Mouse (Mus musculus) stomach, embryonic 16.5 days (tissue): ENCODE results near the gene Naif1. TPM values are rescaled to one million over a fixed set of nuclear protein-coding genes. Genes with fewer than 3 reads are reported as not detected.

Source experiments
- ATAC-seq: fragments of 200-750 bp; cut with Nextera tagmentation; 2 replicates; pipeline ENCODE4 v1.8.0; 2017; ENCODE audit warnings: moderate number of reproducible peaks, moderate TSS enrichment; ENCODE audit not compliant: insufficient read depth, low FRiP score
- H3K27ac ChIP-seq: fragments of 300-500 bp; sonication (generic); 2 replicates; pipeline ENCODE4 v1.5.1; 2014; ENCODE audit warnings: low read length
- H3K27me3 ChIP-seq: fragments of 300-500 bp; sonication (generic); 2 replicates; pipeline ENCODE4 v1.6.1; 2014; ENCODE audit warnings: low read length, control low read depth, mixed read lengths; ENCODE audit not compliant: control insufficient read depth, insufficient read depth
- H3K36me3 ChIP-seq: fragments of 300-500 bp; sonication (generic); 2 replicates; pipeline ENCODE4 v1.6.1; 2014; ENCODE audit warnings: low read length; ENCODE audit not compliant: control insufficient read depth, insufficient read depth
- H3K4me1 ChIP-seq: fragments of 300-500 bp; sonication (generic); 2 replicates; pipeline ENCODE4 v1.6.1; 2014; ENCODE audit warnings: low read length, control low read depth, mixed read lengths; ENCODE audit not compliant: control insufficient read depth, insufficient read depth
- H3K4me2 ChIP-seq: fragments of 300-500 bp; sonication (generic); 2 replicates; pipeline ENCODE4 v1.6.1; 2014; ENCODE audit warnings: low read depth, low read length, mixed read lengths
- H3K4me3 ChIP-seq: fragments of 300-500 bp; sonication (generic); replicated peaks from 2 replicates; pipeline ENCODE4 v1.5.1; 2014; ENCODE audit warnings: mild to moderate bottlenecking, low read length
- H3K9ac ChIP-seq: fragments of 300-500 bp; sonication (generic); 2 replicates; pipeline ENCODE4 v1.6.1; 2014; ENCODE audit warnings: low read length
- H3K9me3 ChIP-seq: fragments of 300-500 bp; sonication (generic); replicated peaks from 2 replicates; pipeline ENCODE4 v1.6.1; 2016; ENCODE audit warnings: low read length, control low read depth; ENCODE audit not compliant: control insufficient read depth
- WGBS: fragments of 180-500 bp; shearing (Covaris S2); extraction: QIAGEN DNeasy Blood & Tissue Kit; methylation state at CpG from one replicate; pipeline ENCODE4 v1.1.7; 2014; 5-methylcytosine and 5-hydroxymethylcytosine counted together
- polyA plus RNA-seq: library from polyadenylated mRNA; unstranded; fragments of >200 nt; fragmentation: Nextera tagmentation; extraction: Ambion mirVana; gene quantifications from 2 replicates; pipeline ENCODE4 v1.2.1, GENCODE M21; 2015

Gene Naif1
- polyA plus RNA-seq, 1 experiment from 2014 or later: 5.1 TPM

DNA sequence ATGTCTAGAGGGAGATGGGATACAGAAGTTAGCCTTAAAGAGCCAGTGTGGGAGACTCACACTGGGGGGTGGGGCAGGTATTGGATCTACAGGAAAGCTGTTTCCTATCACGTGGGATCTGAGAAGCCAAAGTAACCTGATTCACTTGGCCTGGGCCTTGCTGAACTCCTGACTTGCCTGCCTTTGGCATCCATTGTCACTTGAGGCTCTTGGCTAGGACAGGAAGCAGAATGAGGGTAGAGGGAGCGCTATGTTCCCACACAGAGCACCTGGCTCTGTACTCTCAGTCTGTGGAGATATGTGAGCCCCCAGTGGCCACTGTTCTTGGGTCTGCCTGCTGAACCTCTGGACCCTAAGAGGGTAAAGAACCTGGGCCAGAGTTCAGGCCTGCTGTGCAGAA is 33.7 kb upstream of the Naif1 start:
- no peak for ATAC-seq
- Histone ChIP-seq H3K4me1 (no peaks in the 10 kb centered on the region; the same call in 1 of the 2 replicates), H3K9me3 (no peaks in the 10 kb centered on the region), H3K27me3 (no peaks in the 10 kb centered on the region), H3K4me2 (no peak overlapping the region), H3K27ac (no peak overlapping the region), H3K36me3 (peaks cover 19% of the 10 kb centered on the region; the same call in 1 of the 2 replicates), H3K9ac (no peak overlapping the region), H3K4me3 (no peak overlapping the region)
- 71% methylated on average over 2 of the region's 2 CpGs for WGBS

DNA sequence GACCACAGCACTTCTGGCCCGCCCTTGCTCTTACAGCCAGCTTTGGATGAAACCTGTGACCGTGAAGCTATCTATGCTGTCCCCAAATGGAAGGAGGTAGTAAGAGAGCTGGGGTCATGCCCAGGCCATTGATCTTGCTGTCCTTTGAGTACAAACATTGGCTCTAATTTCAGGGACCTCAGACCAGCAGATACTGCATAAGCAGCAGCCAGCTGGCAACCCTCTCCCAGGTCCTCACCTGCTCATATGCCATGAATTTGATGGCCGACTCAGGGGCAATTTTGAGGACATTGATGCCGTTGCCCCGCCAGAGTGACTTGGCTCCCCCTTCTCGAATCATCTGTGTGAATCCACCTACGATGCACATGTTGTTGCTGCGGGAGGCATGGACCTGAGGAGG is 32.8 kb upstream of the Naif1 start:
- Histone ChIP-seq H3K4me1 (peaks cover 4% of the 10 kb centered on the region; the same call in 1 of the 2 replicates), H3K27ac (no peak overlapping the region), H3K9me3 (no peaks in the 10 kb centered on the region), H3K4me3 (no peak overlapping the region), H3K36me3 (peaks cover 19% of the 10 kb centered on the region; the same call in 1 of the 2 replicates), H3K4me2 (no peak overlapping the region), H3K27me3 (no peaks in the 10 kb centered on the region), H3K9ac (no peak overlapping the region)
- no peak for ATAC-seq
- 67% methylated on average over 8 of the region's 8 CpGs for WGBS

DNA sequence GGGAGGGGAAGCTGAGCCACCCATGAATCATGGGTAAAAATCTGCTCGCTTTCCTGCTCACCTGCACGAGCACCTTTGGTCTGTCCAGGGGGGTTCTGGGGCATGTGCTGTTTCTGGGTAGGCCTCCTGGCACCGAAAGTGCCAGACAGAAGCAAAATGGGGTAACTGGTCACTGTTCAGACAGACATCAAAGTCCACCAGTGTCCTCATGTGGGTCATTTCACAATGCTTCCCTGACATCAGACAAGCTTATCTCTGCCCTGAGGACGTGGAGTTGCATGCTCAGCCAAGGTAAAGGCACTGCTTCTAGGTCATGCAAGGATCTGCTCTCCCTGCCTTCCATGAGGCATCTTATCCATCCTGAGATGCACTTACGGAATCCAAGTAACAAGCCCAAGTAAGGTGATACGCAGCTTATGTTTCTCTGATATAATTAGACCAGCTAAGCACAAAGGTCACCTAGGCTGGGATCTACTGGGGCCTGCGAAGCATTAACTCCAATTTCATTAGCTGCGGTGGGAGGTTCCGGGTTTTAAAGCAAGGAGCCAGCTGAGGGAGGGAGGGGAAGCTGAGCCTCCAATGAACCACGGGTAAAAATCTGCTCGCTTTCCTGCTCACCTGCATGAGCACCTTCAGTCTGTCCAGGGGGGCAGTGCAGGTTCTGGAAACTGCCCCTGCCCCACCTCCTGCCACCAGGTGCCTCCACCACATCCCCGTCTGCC is 31.7 kb upstream of the Naif1 start:
- Histone ChIP-seq H3K9me3 (no peaks in the 10 kb centered on the region), H3K4me3 (no peak overlapping the region), H3K27me3 (no peaks in the 10 kb centered on the region), H3K4me1 (peaks cover 15% of the 10 kb centered on the region), H3K36me3 (peaks cover 19% of the 10 kb centered on the region; the same call in 1 of the 2 replicates), H3K4me2 (no peak overlapping the region), H3K27ac (no peak overlapping the region), H3K9ac (no peak overlapping the region)
- WGBS: 71% methylated on average over 12 of the region's 12 CpGs
- ATAC-seq: no peak

DNA sequence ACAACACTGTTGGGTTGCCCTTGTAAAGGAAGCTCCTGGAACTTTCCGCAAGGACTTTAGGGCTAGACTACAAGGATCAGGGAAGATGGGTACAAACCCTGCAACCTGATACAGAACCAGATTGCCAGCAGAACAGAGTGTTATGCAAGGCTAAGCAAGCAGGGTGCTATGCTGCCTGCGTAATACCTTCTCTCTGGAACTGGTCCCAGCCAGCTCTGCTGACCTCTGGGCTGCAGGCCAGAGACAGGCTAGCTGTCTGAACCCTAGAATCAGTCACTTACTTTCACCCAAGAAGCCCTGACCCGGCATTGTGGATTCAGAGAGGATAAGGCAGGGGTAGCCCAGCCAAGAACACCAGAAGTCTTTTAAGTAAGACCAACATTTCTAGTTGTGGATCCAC is 30.9 kb upstream of the Naif1 start:
- Histone ChIP-seq H3K4me3 (no peak overlapping the region), H3K4me1 (peaks cover 17% of the 10 kb centered on the region), H3K4me2 (no peak overlapping the region), H3K27me3 (no peaks in the 10 kb centered on the region), H3K9ac (no peak overlapping the region), H3K27ac (no peak overlapping the region), H3K9me3 (no peaks in the 10 kb centered on the region), H3K36me3 (peaks cover 19% of the 10 kb centered on the region; the same call in 1 of the 2 replicates)
- WGBS: 89% methylated on average over 3 of the region's 3 CpGs
- no peak for ATAC-seq

DNA sequence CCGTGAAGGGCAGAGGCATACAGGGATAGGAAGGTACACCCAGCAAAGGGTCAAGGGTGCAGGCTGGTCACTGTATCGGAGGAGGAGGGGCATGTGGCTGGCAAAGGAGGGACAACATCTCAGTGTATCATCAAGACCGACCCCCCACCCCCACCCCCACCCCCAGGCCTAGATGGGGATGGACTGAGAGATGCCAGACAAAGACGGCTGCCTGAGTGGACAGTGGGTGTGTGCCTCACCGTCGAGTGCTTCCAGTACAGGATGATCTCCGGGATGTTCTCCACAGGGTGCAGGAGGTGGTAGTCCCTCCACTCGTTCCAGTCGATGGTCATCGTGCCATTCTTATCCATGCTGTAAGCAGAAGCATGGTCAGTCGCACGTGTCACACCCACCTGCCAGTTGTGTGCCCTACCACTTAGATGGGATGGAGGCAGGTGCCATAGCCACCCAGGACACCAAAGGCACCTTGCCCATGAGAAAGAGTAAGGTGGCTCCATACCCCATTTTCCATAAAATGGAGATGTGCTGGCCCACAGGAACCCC is 30.1 kb upstream of the Naif1 start:
- H3K4me1 ChIP-seq: peaks cover 25% of the 10 kb centered on the region
- H3K9me3 ChIP-seq: no peaks in the 10 kb centered on the region
- peaks cover 18% of the 10 kb centered on the region; the same call in 1 of the 2 replicates for H3K36me3 ChIP-seq
- no peak overlapping the region for H3K4me3 ChIP-seq
- 89% methylated on average over 12 of the region's 12 CpGs for WGBS
- no peak overlapping the region for H3K4me2 ChIP-seq
- no peak overlapping the region for H3K9ac ChIP-seq
- no peak for ATAC-seq
- no peak overlapping the region for H3K27ac ChIP-seq
- H3K27me3 ChIP-seq: no peaks in the 10 kb centered on the region

DNA sequence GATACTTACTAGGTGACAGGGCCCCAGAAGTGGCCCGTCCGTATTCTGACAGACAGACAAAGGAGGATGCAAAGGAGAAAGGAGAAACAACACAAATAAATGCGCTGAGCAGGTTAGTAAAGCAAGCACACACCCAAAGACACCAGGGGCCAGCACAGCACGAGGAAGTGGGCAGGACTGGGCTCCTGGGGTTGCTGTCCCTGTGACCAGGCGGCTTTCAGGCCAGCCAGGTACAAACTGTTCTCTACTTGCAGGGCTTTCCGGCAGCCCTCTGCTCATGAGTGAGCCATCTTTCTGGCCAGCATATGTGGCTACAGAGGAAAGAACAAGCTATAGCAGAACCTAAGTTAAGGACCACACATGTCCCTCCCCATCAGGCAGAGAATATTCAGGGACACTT is 29.6 kb upstream of the Naif1 start:
- WGBS: 84% methylated on average over 6 of the region's 6 CpGs
- ATAC-seq: no peak
- Histone ChIP-seq H3K4me3 (no peak overlapping the region), H3K9ac (no peak overlapping the region), H3K4me2 (no peak overlapping the region), H3K4me1 (peaks cover 30% of the 10 kb centered on the region), H3K27me3 (no peaks in the 10 kb centered on the region), H3K27ac (no peak overlapping the region), H3K9me3 (no peaks in the 10 kb centered on the region), H3K36me3 (0 out of 2 replicates have a peak, but pooled peaks cover 13% of the 10 kb centered on the region)

DNA sequence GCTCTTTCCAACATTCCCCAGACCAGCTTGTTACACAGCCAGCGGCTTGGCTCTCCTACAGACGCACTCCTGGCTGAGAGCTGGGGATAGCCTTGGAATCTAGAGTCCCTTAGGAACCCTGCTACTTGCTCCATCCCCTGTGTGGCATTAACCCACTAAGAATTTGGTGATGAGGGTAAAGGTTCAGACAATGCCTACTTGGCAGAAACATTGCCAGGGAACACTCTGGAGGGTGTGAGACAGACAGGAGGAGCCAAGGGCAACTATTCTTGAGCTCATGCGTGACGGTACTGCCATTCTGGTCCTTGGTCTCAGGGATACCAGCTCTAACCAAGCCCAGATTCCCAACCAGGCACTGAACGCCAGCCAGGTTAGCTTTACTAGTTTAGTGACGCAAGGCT is 28.4 kb upstream of the Naif1 start:
- Histone ChIP-seq H3K36me3 (0 out of 2 replicates have a peak, but pooled peaks cover 10% of the 10 kb centered on the region), H3K4me3 (no peak overlapping the region), H3K27me3 (no peaks in the 10 kb centered on the region), H3K9me3 (no peaks in the 10 kb centered on the region), H3K4me1 (peaks cover 30% of the 10 kb centered on the region), H3K4me2 (no peak overlapping the region), H3K9ac (no peak overlapping the region), H3K27ac (no peak overlapping the region)
- 93% methylated on average over 6 of the region's 6 CpGs for WGBS
- ATAC-seq: no peak

DNA sequence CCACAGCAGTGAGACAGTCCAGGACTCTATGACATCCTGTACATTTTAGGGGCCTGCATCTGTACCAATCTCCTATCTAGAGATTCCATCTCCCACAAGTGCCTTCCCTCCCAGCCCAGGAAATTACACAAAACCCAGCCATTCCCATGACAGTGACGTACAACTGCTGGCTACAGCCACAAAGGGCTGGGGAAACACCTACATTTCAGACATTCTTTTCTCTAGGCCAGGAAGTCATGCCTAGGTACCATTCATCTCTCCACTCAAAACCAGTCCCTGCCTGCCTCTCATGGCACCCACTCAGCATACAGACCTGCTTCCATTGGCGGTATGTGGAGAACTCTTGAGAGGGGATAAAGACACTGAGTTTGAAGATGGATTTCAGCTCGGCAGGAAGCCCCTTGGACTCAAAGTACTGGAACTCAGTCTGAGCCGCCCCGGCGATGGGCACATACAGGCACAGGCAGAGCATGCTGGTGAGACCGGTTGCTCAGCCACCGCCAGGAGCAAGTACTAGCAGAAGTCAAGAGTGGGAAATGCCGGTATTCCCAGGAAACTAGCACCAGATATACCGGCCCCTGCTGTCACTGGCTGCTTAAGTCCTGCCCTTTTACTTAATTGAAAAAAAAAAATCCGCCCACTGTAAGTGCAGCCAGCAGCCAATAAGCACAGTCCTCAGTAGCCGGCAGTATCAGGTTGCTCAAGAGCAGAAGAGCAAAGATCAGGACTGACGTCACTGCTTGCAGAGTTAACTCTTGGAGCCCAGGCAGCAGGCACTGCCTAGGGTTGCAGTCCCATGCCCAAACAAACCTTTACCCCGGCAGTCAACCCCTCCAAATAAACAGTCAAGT is 26.6 kb upstream of the Naif1 start:
- Histone ChIP-seq H3K9ac (peak overlapping the region; percentile 53), H3K9me3 (no peaks in the 10 kb centered on the region), H3K27ac (peak overlapping the region; percentile 96), H3K27me3 (no peaks in the 10 kb centered on the region), H3K4me2 (peak overlapping the region; percentile 78), H3K4me3 (peak overlapping the region; percentile 45), H3K4me1 (peaks cover 45% of the 10 kb centered on the region), H3K36me3 (0 out of 2 replicates have a peak, but pooled peaks cover 8% of the 10 kb centered on the region)
- WGBS: 3% methylated on average over 14 of the region's 14 CpGs
- ATAC-seq: peak; percentile 89

DNA sequence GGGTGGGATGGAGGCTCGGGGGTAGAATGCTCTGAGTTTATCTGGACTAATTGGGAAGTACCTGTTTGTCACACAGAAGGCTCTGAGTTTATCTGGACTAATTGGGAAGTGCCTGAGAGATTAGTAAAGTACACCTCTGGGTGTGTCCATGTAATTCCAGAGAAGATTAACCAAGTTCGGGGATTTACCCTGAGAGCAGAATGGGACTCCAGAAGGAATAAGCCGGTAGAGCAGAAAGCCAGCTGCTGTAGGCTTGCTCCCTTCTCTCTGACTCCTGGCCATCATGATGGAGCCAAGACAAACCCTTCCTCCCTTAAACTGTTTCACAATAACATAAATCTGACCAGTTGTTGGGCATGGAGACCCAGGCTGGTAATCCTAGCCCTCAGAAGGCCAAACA is 25.5 kb upstream of the Naif1 start:
- no peaks in the 10 kb centered on the region for H3K27me3 ChIP-seq
- no peaks in the 10 kb centered on the region for H3K9me3 ChIP-seq
- no peak overlapping the region for H3K4me3 ChIP-seq
- H3K36me3 ChIP-seq: 0 out of 2 replicates have a peak, but pooled peaks cover 3% of the 10 kb centered on the region
- 29% methylated on average over 3 of the region's 3 CpGs for WGBS
- no peak overlapping the region for H3K9ac ChIP-seq
- H3K27ac ChIP-seq: peak overlapping the region; percentile 96
- H3K4me2 ChIP-seq: no peak overlapping the region
- ATAC-seq: no peak
- peaks cover 56% of the 10 kb centered on the region for H3K4me1 ChIP-seq
